Mouse (Mus musculus) C2C12 (cell line): ENCODE results near the gene Asnsd1. TPM values are rescaled to one million over a fixed set of nuclear protein-coding genes. Genes with fewer than 3 reads are reported as not detected.

ENCODE experiments used
- H3K27me3 ChIP-seq: one replicate; pipeline ENCODE4 v1.6.1; 2011; ENCODE audit not compliant: control insufficient read depth, insufficient read depth, insufficient read length
- H3K36me3 ChIP-seq: one replicate; pipeline ENCODE4 v1.6.1; 2011; ENCODE audit not compliant: control insufficient read depth, insufficient read depth
- H3K4me3 ChIP-seq: one replicate; pipeline ENCODE4 v1.5.1; 2011; ENCODE audit warnings: mild to moderate bottlenecking, control low read depth; ENCODE audit not compliant: poor library complexity, insufficient read depth, severe bottlenecking
- H3K79me2 ChIP-seq: one replicate; pipeline ENCODE4 v1.6.1; 2011; ENCODE audit not compliant: control insufficient read depth, insufficient read depth
- H3K79me3 ChIP-seq: one replicate; pipeline ENCODE4 v1.6.1; 2011; ENCODE audit warnings: low read depth, control low read depth
- H3ac ChIP-seq: one replicate; pipeline ENCODE3; 2011; ENCODE audit warnings: low read depth; ENCODE audit not compliant: control insufficient read depth, insufficient read length
- CEBPB ChIP-seq: IDR thresholded peaks from one replicate; pipeline ENCODE4 v1.6.1; 2011; ENCODE audit warnings: low read depth, mild to moderate bottlenecking, control low read depth, moderate library complexity
- MAX ChIP-seq: IDR thresholded peaks from one replicate; pipeline ENCODE4 v1.6.1; 2011; ENCODE audit warnings: mild to moderate bottlenecking, control low read depth
- MYOD1 ChIP-seq: IDR thresholded peaks from one replicate; pipeline ENCODE4 v1.6.1; 2011; ENCODE audit warnings: low read depth; ENCODE audit not compliant: control insufficient read depth, insufficient read length
- USF1 ChIP-seq: IDR thresholded peaks from one replicate; pipeline ENCODE4 v1.6.1; 2011; ENCODE audit warnings: low read depth, mild to moderate bottlenecking, control low read depth, moderate library complexity
- polyA plus RNA-seq: library from polyadenylated mRNA; unstranded; fragments of >200 nt; fragmentation: generic; extraction: Trizol; gene quantifications from one replicate; pipeline ENCODE4 v1.2.1, GENCODE M21; 2012; ENCODE audit warnings: missing spikeins

Asnsd1 gene
- polyA plus RNA-seq, 1 experiment, result 31.9 TPM

DNA sequence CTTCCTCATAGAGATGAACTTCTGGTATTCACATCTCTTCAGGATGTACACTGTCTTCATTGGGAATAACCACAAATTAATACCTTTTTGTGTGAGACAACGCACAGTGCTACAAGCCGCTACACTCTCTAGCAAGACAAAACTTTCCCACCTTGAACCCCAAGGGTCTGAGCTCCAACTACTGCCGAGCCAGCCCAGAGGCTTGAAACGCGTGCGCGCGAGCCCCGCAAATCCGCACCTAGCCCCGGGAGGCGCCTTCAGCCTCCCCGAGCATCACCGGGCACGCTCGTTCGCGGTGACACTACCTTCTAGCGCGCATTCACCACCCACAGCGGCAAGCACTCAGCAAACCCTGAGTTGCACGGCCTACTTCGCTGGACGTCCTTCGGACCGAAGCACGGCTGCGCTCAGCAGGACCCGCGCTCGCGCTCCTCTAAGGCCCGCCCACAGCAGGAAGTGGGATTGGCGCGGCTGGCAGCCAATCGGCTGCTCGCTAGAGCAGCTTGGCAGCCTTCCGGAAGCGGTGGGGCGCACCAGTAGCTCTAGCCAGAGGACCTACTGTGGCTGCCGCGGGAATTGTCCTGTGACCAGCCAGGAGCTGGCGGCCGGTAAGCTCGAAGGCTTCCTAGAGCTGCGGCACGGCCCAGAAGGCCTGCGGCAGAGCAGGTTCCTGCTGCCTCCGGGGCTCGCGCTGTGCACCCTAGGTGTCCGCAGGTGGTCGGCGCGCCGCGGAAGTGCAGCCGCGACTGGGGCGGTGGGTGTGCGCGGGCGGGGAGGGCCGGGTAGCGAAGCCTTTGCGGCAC is 55.8 kb downstream of the Asnsd1 start, which contains the start of the genes Pms1, Ormdl1 and Gm28778:
Gene Pms1 (minus strand): TSS at position 438 of the 803 bp plus-strand sequence.
Gene Ormdl1 (plus strand): TSS at position 515 of the 803 bp plus-strand sequence.
Gene Gm28778 (plus strand): TSS at position 531 of the 803 bp plus-strand sequence.
- H3K4me3 ChIP-seq, result peak within 1 kb of the TSS; percentile 51
- H3K27me3 ChIP-seq, result no peaks in the 10 kb centered on the region
- H3K79me3 ChIP-seq, result peaks cover 2% of the 10 kb centered on the region
- TF ChIP-seq USF1 (no peak), MYOD1 (no peak), MAX (no peak), CEBPB (no peak)
- peaks cover 10% of the 10 kb centered on the region for H3K36me3 ChIP-seq
- peak within 1 kb of the TSS; percentile 92 for H3ac ChIP-seq
- H3K79me2 ChIP-seq, result peaks cover 13% of the 10 kb centered on the region

Other genes starting within 250 kb of the Asnsd1 start
- gene 1700019A02Rik, start 165.1 kb downstream of the Asnsd1 start, polyA plus RNA-seq, result not detected
- gene Pms1, start 55.7 kb downstream of the Asnsd1 start, polyA plus RNA-seq, result 2.1 TPM
- 9.3 TPM for gene Ormdl1, start 55.7 kb downstream of the Asnsd1 start, polyA plus RNA-seq
- gene Gm28778, start 55.6 kb downstream of the Asnsd1 start, polyA plus RNA-seq, result not detected
- 6.2 TPM for gene Osgepl1, start 39.1 kb downstream of the Asnsd1 start, polyA plus RNA-seq
- gene Asdurf, start 133 bp downstream of the Asnsd1 start, polyA plus RNA-seq, result not detected
- 0.09 TPM for gene Gm28551, start 85 bp downstream of the Asnsd1 start, polyA plus RNA-seq